In the genomic region with DNA sequence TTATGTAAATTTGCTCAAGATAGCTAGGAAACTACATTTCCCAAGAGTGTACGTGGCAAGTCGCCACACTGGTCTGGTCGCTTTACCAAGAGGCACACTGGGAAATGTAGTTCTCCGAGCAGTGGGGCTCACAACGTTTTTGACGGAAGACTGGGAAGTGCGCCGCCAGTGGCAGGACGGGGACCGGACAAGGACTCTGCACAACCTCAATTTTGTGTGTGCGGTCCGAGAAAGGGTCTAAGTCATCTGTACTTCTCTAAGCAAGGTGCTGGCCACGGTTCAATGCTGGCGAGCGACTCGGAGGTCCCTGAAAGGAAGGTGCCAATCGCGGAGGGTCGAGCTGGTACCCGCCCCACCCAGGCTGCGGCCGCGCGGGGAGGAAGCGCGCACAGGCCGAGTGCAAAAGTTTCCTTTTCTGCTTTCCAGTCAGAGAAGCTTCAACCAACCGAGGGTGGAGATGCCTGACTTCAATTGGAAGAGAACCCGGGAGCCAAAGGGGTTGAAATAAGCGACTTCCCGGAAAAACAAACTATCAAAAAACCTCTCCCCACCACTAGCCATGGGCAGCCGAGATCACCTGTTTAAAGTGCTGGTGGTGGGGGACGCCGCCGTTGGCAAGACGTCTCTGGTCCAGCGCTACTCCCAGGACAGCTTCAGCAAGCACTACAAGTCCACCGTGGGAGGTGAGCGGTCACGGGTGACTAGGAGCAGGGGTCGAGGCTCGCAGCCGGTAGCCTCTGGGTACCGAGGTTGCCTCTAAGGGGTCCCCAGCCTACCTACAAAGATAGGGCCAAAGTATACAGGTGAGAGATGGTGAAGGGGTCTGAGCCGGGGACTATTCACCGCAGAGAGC, we compare ENCODE assay signal across 8 mouse cellular contexts. TPM values are rescaled to one million over a fixed set of nuclear protein-coding genes. Genes with fewer than 3 reads are reported as not detected.
DNase-seq lines count a peak whose midpoint lies in the region; ATAC-seq lines count a peak whose summit lies in the region.

TSS of gene Rab29 (plus strand) at position 132 of the 853 bp plus-strand sequence.

- 1% methylated on average over 46 of the region's 46 CpGs for WGBS in hindbrain, embryonic 11.5 days

- H3K4me3 ChIP-seq in hindbrain, embryonic 11.5 days (ENCODE audit: low read depth, low read length), result peak within 1 kb of the TSS; percentile 53

- H3K27me3 ChIP-seq in hindbrain, embryonic 11.5 days (ENCODE audit: control insufficient read depth, insufficient read depth, low read length), result 0 out of 2 replicates have a peak, but pooled peaks cover 3% of the 10 kb centered on the region

- ATAC-seq in hindbrain, embryonic 11.5 days (ENCODE audit: low FRiP score), result peak; percentile 96

- no peaks in the 10 kb centered on the region for H3K36me3 ChIP-seq in hindbrain, embryonic 11.5 days (ENCODE audit: control insufficient read depth, insufficient read depth, low read length)

- DNase-seq in Muller cell, postnatal 12 days (ENCODE audit: inconsistent ontology term), result peak; percentile 92
- peak; percentile 79 for DNase-seq in cerebellum, adult 9-11 months
- DNase-seq in frontal cortex, adult 2 months (ENCODE audit: extremely low spot score in 1 of 2, low spot score in 1 of 2), result peak; percentile 88 to 95
- DNase-seq in hindbrain, embryonic 11.5 days (ENCODE audit: low spot score), result peak; percentile 92
- peak; percentile 92 to 95 for DNase-seq in layer of hippocampus, postnatal 10 days (ENCODE audit: low spot score in 2 of 2)
- peak; percentile 97 for DNase-seq in lung, postnatal 10 days
- peak; percentile 87 for DNase-seq in ovary, postnatal 36 days (ENCODE audit: low spot score)
- peak; percentile 90 for DNase-seq in thymus, postnatal 25 days

- H3K27ac ChIP-seq in hindbrain, embryonic 11.5 days (ENCODE audit: low read depth, low read length), result no peak within 1 kb of the TSS

- H3K4me2 ChIP-seq in hindbrain, embryonic 11.5 days (replicated peaks; ENCODE audit: low read depth, low read length), result peak within 1 kb of the TSS; percentile 76

- no peaks in the 10 kb centered on the region for H3K9me3 ChIP-seq in hindbrain, embryonic 11.5 days (ENCODE audit: control insufficient read depth, low read length)

- H3K4me1 ChIP-seq in hindbrain, embryonic 11.5 days (replicated peaks; ENCODE audit: control insufficient read depth, insufficient read depth, low read length), result no peaks in the 10 kb centered on the region

- H3K9ac ChIP-seq in hindbrain, embryonic 11.5 days (ENCODE audit: low read depth, low read length), result peak within 1 kb of the TSS; percentile 54

RNA-seq across cellular contexts. Expression of gene Rab29, which starts in this region (rescaled TPM):
- 10.2 and 10.6 TPM in 2 replicates for polyA plus RNA-seq in frontal cortex, adult 2 months (2012; rRNA removed)
- polyA plus RNA-seq in hindbrain, embryonic 11.5 days (2014; fragmentation: Nextera tagmentation; extraction: Ambion mirVana), result 13.2 and 14.5 TPM in 2 replicates
- total RNA-seq in layer of hippocampus, postnatal 10 days (2021), result 1 to 10 TPM; 6.8 to 8.2 TPM
